Mouse (Mus musculus): ENCODE measurements around the gene Schip1. TPM values are rescaled to one million over a fixed set of nuclear protein-coding genes. Genes with fewer than 3 reads are reported as not detected.
A peak's percentile ranks its signal among the peaks of the same experiment; 100 is the strongest.

The Schip1 gene
- total RNA-seq, 2 experiments from 2014 or later: 3.3 to 5.0 TPM

GRCm38 (mm10) chr3:68378799-68379198 lies 314.2 kb downstream of the Schip1 start:
- no peak for ATAC-seq (replicated peaks; ENCODE audit: poor library complexity)

- ATAC-seq (replicated peaks; ENCODE audit: poor library complexity): no peak
Observed at GRCm38 (mm10) chr3:68379242-68379641, 314.6 kb downstream of the Schip1 start.

- ATAC-seq (replicated peaks; ENCODE audit: poor library complexity): no peak
Observed at GRCm38 (mm10) chr3:68383672-68384071, 319.1 kb downstream of the Schip1 start.

- ATAC-seq (replicated peaks; ENCODE audit: poor library complexity): no peak
Observed at GRCm38 (mm10) chr3:68385544-68385943, 320.9 kb downstream of the Schip1 start.

DNA sequence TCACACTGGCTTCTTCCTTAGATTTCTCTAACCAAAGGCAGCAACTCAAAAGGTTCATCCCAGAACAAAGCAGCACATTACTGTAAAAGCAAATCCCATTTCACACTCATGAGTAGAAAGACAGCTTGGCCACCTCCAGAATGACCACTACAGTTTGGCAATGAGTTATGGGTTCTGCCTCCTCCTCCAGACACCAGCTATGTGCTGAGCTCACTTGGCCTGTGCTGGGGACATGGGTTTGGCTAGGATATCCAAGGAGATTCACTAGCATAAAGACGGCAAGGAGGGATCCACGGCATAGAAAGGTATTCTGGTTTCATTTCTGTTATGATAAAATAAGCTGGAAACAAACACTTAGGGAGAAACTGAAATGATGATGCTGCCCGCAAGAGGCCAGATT lies 323.4 kb downstream of the Schip1 start:
- no peak for ATAC-seq (replicated peaks; ENCODE audit: poor library complexity)

GRCm38 (mm10) chr3:68393578-68393977 lies 329.0 kb downstream of the Schip1 start:
- no peak for ATAC-seq (replicated peaks; ENCODE audit: poor library complexity)

- ATAC-seq (replicated peaks; ENCODE audit: poor library complexity): no peak
Observed at GRCm38 (mm10) chr3:68398691-68399090, 334.1 kb downstream of the Schip1 start.

DNA sequence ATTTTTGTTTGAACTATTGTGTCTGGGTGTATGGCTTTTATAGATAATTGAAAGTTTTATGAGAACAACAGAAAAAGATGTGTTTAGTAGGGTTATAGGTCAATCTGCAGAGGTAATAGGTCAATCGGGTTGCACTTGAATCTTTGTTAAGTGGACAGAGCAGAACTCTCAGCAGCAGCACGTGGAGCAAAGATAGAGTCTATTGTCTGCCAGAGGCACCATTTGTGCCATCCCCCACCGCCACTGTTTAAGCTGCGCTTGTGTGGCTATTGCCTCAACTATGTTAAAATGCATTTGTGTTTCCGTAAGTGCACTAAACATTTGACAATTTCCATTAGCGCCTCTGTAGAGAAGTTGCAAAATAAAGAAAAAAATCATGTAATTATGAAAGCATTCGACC lies 335.5 kb downstream of the Schip1 start:
- ATAC-seq (replicated peaks; ENCODE audit: poor library complexity): no peak

DNA sequence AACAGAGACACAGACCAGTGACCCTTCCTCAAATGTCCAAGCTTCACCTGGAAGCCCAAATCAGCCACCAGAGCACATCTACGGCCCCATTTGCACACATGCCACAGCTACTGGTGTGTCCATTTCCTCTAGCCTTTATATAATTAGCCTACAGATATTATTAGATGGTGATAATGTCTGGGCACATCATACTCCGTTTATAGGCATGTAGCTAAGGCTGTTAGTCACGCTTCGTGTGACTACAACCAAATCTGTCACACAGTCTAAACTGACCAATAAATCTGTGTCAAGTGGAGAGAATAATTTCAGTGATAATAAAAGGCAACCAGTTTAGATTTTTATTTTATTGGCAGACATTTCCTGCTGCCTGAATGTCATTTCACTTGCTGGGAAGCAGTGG lies 338.7 kb downstream of the Schip1 start:
- no peak for ATAC-seq (replicated peaks; ENCODE audit: poor library complexity)

DNA sequence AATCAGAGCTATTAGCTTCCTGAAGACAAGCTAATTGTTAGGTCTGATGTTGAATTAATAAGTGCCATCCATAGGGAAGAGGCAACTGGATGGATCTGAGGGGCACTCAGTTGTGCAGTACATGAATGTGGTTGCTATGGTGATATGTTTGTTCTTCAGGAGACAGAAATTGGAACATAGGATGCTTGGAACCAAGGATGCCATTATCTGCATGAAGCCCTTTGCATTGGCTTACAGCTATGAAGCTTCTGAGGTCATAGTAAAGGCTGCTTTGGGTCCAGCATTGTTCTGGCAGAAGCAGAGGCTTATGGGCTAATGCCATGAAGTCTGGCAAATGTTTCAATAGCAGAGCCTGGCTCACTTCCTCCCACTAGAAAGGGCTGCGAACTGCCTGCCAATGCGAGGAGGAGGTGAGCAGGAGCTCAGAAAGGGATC lies 339.2 kb downstream of the Schip1 start:
- ATAC-seq (replicated peaks; ENCODE audit: poor library complexity): no peak

DNA sequence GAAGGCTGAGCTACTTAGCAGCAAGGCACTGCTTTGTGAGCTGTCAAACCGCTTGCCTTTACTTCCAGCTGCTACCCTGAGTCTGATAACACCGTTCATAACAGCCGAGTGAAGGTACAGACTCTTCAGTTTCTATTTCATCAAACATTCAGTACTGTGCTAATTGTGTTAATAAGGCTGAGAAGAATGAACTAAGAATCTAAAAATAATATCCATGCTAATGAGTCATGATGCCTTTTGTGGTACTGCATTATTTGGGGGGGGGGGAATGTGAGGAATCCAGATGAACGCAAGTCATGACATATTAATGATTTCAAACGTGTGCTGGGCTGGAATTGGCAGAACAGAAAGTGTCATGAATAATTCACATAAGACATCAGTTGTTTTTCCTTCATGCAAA lies 341.1 kb downstream of the Schip1 start:
- no peak for ATAC-seq (replicated peaks; ENCODE audit: poor library complexity)

DNA sequence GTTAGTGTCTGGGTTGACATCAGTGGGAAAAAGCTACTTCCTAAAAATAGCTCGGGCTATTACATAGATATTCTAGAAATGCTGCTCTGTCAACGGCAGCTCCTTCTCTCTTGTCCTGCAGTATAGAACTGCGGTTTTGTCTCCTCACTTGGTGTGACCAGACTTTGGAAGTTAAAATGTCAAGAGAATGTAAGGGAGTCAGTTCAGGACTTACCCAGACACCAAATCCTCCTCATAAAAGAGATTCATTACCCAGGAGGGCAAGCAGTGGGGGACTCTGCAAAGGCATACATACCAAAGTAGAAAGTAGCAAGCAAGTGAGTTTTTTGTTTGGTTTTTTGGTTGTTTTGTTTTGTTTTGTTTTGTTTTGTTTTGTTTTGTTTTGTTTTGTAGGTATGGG lies 347.7 kb downstream of the Schip1 start:
- ATAC-seq (replicated peaks; ENCODE audit: poor library complexity): no peak

GRCm38 (mm10) chr3:68419792-68420191 lies 355.2 kb downstream of the Schip1 start:
- no peak for ATAC-seq (replicated peaks; ENCODE audit: poor library complexity)

- no peak for ATAC-seq (replicated peaks; ENCODE audit: poor library complexity)
Observed at GRCm38 (mm10) chr3:68420927-68421326, 356.3 kb downstream of the Schip1 start.

DNA sequence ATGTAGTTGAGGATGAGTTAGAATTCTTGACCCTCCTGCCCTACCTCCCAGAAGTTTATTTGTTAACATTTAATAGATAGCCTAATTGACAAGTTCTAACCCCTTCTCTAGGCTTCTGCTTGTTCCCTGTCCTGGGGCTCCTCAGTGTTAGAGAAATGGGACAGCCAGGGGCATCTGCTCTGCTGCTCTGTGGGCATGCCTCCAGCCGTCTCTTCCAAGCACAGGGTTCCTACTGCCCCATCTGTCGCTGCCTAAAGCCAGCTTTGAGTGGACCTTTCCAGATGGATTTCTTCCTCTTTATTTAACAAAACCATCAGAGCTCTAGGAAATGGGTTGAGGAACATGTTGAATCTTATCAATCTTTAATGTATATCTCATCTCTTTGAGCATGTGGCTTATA lies 357.2 kb downstream of the Schip1 start:
- no peak for ATAC-seq (replicated peaks; ENCODE audit: poor library complexity)

DNA sequence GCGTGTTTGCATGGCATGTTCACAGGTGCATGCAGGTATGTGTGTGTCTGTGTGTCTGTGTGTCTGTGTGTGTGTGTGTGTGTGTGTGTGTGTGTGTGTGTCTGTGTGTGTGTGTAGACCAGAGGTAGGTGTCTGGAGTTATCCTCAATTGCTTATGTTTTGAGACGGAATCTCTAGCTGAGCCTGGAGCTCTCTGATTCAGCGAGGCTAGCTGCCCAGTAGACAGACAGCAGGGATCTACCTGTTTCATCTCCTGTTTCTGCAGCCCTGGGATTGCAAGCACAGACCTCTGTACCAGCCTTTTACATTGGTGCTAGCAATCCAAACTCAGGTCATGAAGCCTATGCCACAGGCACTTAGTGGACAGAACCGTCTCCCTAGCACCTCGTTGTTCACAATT lies 363.5 kb downstream of the Schip1 start:
- ATAC-seq (replicated peaks; ENCODE audit: poor library complexity): no peak

DNA sequence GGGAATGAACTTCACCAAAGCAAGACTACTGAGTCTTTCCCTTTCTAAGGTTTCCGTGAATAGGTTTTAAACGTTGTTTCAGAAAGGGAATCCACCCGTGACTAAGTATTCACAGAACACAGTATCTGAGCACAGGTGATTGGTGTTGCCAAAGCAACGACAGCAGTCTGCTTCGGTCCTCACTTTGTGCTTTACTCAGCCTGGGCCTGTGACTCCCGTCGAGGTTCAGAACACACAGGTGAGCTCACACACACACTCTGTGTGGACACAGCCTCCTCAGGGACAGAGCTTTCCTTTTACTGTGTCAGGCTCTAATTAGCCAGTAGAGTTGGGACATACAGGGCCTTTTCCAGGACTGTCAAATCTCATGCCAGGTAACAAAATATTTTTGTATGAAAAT lies 369.8 kb downstream of the Schip1 start:
- no peak for ATAC-seq (replicated peaks; ENCODE audit: poor library complexity)

GRCm38 (mm10) chr3:68434897-68435296 lies 370.3 kb downstream of the Schip1 start:
- ATAC-seq (replicated peaks; ENCODE audit: poor library complexity): no peak

- ATAC-seq (replicated peaks; ENCODE audit: poor library complexity): 0 out of 2 replicates have a peak, but pooled peaks have one; percentile 48
Observed at GRCm38 (mm10) chr3:68448480-68448879, 383.9 kb downstream of the Schip1 start.

GRCm38 (mm10) chr3:68451634-68452033 lies 387.0 kb downstream of the Schip1 start:
- no peak for ATAC-seq (replicated peaks; ENCODE audit: poor library complexity)

GRCm38 (mm10) chr3:68453266-68453665 lies 388.7 kb downstream of the Schip1 start:
- no peak for ATAC-seq (replicated peaks; ENCODE audit: poor library complexity)

DNA sequence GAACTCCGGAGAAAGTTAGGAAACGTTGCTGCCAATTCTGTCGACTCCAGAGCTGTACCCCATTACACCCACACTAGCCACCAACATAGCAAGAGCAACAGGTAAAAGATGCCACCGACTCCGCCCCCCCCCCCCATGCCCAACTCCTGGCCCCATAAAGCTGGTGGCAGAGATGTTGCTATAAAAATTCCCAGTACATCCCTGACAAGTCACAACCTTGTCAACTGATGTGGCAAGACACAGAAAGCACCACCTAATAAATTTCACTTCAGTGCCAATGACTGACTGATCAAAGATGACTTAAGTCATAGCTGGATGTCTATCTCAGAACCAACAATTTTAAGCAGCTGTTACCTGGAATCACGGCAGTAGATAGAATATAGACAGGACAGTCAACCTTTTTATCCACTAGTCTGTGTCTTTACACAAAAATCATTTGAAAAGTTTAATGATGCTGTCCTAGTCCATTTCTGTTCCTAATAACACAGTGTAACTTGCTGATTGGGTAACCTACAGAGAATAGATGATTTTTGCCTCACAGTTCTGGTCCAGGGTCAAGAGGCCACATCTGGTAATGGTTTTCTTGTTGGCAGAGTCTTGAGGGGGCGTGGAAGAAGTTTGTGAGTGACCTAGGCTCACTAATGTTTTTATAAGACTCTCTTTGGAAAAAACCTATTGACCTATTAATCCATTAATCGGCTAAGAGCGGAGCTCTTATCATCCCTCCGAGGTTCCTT lies 389.3 kb downstream of the Schip1 start:
- no peak for ATAC-seq (replicated peaks; ENCODE audit: poor library complexity)

DNA sequence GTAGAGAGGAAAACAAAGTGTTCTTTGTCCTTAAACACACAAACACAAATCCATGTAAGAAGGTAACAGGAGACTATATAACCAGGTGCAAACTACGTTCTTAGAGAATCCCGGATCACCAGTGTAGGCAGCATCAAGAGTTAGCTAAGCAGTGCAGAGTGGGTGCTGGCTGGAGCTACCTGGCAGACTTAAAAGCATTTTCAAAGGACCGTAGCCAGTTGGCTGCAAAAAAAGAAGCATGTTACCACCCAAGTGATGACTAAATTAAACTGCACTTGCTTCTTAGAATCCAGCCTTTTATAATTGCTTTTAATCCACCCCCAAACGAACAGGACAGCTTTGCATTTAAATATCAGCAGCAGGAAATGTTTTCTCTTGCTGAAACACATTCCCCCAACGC lies 402.0 kb downstream of the Schip1 start:
- ATAC-seq (replicated peaks; ENCODE audit: poor library complexity): no peak

Measured in megakaryocyte progenitor cell, adult 5-6 weeks (primary cell).